Mouse (Mus musculus): ENCODE measurements around the gene Fam136a.

GRCm38 (mm10) chr6:86402681-86403607 lies 37.5 kb downstream of the Fam136a start:
- TF ChIP-seq CTCF (IDR thresholded peaks at IDR 0.05; ENCODE audit: control insufficient read depth, insufficient read depth, insufficient replicate concordance, low read depth, low read length) (no peak), POLR2A (IDR thresholded peaks at IDR 0.05; ENCODE audit: control insufficient read depth, low read depth, low read length) (no peak)

Measured in testis, adult 2 months (tissue).